Mouse (Mus musculus) stomach, embryonic 15.5 days (tissue): ENCODE data around the gene AY761184. TPM values are rescaled to one million over a fixed set of nuclear protein-coding genes. Genes with fewer than 3 reads are reported as not detected.
"Not testable (repeated sequence)": the region's sequence is repeated elsewhere in the genome, so short reads cannot be mapped to it uniquely, and the experiment has no call there.

Source experiments
- ATAC-seq: fragments of 200-750 bp; cut with Nextera tagmentation; 2 replicates; pipeline ENCODE4 v1.8.0; 2017; ENCODE audit warnings: low read depth, moderate number of reproducible peaks, moderate TSS enrichment; ENCODE audit not compliant: insufficient read depth, low FRiP score
- H3K27ac ChIP-seq: fragments of 300-500 bp; sonication (generic); 2 replicates; pipeline ENCODE4 v1.5.1; 2015; ENCODE audit warnings: mild to moderate bottlenecking, inconsistent platforms
- H3K27me3 ChIP-seq: fragments of 300-500 bp; sonication (generic); replicated peaks from 2 replicates; pipeline ENCODE4 v1.6.1; 2015; ENCODE audit warnings: inconsistent platforms
- H3K36me3 ChIP-seq: fragments of 300-500 bp; sonication (generic); 2 replicates; pipeline ENCODE4 v1.6.1; 2015; ENCODE audit warnings: inconsistent platforms
- H3K4me1 ChIP-seq: fragments of 300-500 bp; sonication (generic); 2 replicates; pipeline ENCODE4 v1.6.1; 2015; ENCODE audit warnings: inconsistent platforms
- H3K4me2 ChIP-seq: fragments of 300-500 bp; sonication (generic); 2 replicates; pipeline ENCODE4 v1.6.1; 2015; ENCODE audit warnings: mild to moderate bottlenecking, inconsistent platforms
- H3K4me3 ChIP-seq: fragments of 300-500 bp; sonication (generic); replicated peaks from 2 replicates; pipeline ENCODE4 v1.5.1; 2015; ENCODE audit warnings: inconsistent platforms
- H3K9ac ChIP-seq: fragments of 300-500 bp; sonication (generic); 2 replicates; pipeline ENCODE4 v1.6.1; 2015; ENCODE audit warnings: inconsistent platforms
- H3K9me3 ChIP-seq: fragments of 300-500 bp; sonication (generic); 2 replicates; pipeline ENCODE4 v1.6.1; 2016; ENCODE audit warnings: inconsistent platforms
- WGBS: fragments of 180-500 bp; shearing (Covaris S2); methylation state at CpG from one replicate; pipeline ENCODE4 v1.1.7; 2015; 5-methylcytosine and 5-hydroxymethylcytosine counted together
- polyA plus RNA-seq: library from polyadenylated mRNA; unstranded; fragments of >200 nt; fragmentation: Nextera tagmentation; extraction: Ambion mirVana; gene quantifications from 2 replicates; pipeline ENCODE4 v1.2.1, GENCODE M21; 2015

Gene AY761184
- 0.59 TPM in 1 of 2 replicates, not detected in the other for polyA plus RNA-seq

GRCm38 (mm10) chr8:21703545-21703944 lies at the start of gene AY761184:
AY761184 (minus strand) TSS chr8:21703645.
- not testable (repeated sequence) for H3K4me2 ChIP-seq, H3K9ac ChIP-seq, H3K4me1 ChIP-seq, H3K36me3 ChIP-seq, H3K27me3 ChIP-seq, H3K27ac ChIP-seq, H3K4me3 ChIP-seq, H3K9me3 ChIP-seq, ATAC-seq
- 59% methylated on average over 2 of the region's 2 CpGs for WGBS

GRCm38 (mm10) chr8:21665497-21665896 lies 37.9 kb downstream of the AY761184 start, which contains the start of gene Defa34:
Defa34 (plus strand) TSS chr8:21665797.
- not testable (repeated sequence) for H3K9ac ChIP-seq, H3K4me2 ChIP-seq, H3K9me3 ChIP-seq, H3K36me3 ChIP-seq, ATAC-seq, H3K27me3 ChIP-seq, H3K4me1 ChIP-seq, H3K27ac ChIP-seq, H3K4me3 ChIP-seq
- WGBS: 89% methylated on average over 1 of the region's 1 CpGs

DNA sequence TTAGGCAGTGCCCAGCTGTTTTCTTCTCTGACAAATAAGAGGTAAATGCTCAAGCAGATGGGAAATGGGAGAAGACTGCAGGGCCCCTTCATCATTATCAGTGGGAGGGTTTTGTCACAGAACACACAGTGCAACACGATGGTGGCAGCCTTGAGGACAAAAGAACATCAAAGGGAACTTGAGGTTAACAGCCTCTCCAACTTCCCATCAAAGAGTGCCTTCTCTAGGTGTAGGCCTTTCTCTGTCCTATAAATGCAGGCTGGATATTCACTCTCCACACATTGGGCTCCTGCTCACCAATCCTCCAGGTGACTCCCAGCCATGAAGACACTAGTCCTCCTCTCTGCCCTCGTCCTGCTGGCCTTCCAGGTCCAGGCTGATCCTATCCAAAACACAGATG lies 48.0 kb downstream of the AY761184 start, which contains the start of gene Defa17:
Defa17 (plus strand) TSS at position 301 of the 400 bp plus-strand sequence.
- not testable (repeated sequence) for H3K9me3 ChIP-seq, H3K27ac ChIP-seq, H3K4me1 ChIP-seq, H3K9ac ChIP-seq, H3K4me3 ChIP-seq, H3K27me3 ChIP-seq, ATAC-seq, H3K4me2 ChIP-seq, H3K36me3 ChIP-seq
- no CpG with 5 or more reads among the region's 2 CpGs for WGBS

Other genes starting within 250 kb of the AY761184 start
- 0.31 and 2.2 TPM in 2 replicates for gene Gm7849, start 247.1 kb downstream of the AY761184 start, polyA plus RNA-seq
- gene Defa20, start 194.4 kb downstream of the AY761184 start, polyA plus RNA-seq: 1.5 TPM in 1 of 2 replicates, not detected in the other
- not detected in 2 replicates for gene Defa32, start 174.6 kb downstream of the AY761184 start, polyA plus RNA-seq
- gene Defa37, start 138.3 kb downstream of the AY761184 start, polyA plus RNA-seq: not detected in 2 replicates
- gene Defa28, start 120.6 kb downstream of the AY761184 start, polyA plus RNA-seq: not detected in 2 replicates
- not detected in 2 replicates for gene Gm7861, start 109.1 kb downstream of the AY761184 start, polyA plus RNA-seq
- not detected in 2 replicates for gene Defa26, start 85.5 kb downstream of the AY761184 start, polyA plus RNA-seq
- gene Defa17, start 47.9 kb downstream of the AY761184 start, polyA plus RNA-seq: 4.1 and 7.3 TPM in 2 replicates
- gene Defa34, start 37.8 kb downstream of the AY761184 start, polyA plus RNA-seq: not detected in 2 replicates
- gene Defa24, start 30.8 kb upstream of the AY761184 start, polyA plus RNA-seq: 13.3 and 15.1 TPM in 2 replicates
- not detected in 2 replicates for gene Defb50, start 119.9 kb upstream of the AY761184 start, polyA plus RNA-seq
- gene Defb2, start 136.3 kb upstream of the AY761184 start, polyA plus RNA-seq: not detected in 2 replicates
- gene Defb10, start 155.3 kb upstream of the AY761184 start, polyA plus RNA-seq: not detected in 2 replicates
- gene Defb9, start 181.8 kb upstream of the AY761184 start, polyA plus RNA-seq: not detected in 2 replicates
- not detected in 2 replicates for gene Defb11, start 202.8 kb upstream of the AY761184 start, polyA plus RNA-seq
- not detected in 2 replicates for gene Defb15, start 229.1 kb upstream of the AY761184 start, polyA plus RNA-seq
- gene Defb35, start 234.7 kb upstream of the AY761184 start, polyA plus RNA-seq: not detected in 2 replicates
- not detected in 2 replicates for gene Defb13, start 243.1 kb upstream of the AY761184 start, polyA plus RNA-seq